Mouse (Mus musculus) intestine, embryonic 14.5 days (tissue): ENCODE measurements around the gene Fam161a. TPM values are rescaled to one million over a fixed set of nuclear protein-coding genes. Genes with fewer than 3 reads are reported as not detected.

Experiments used
- ATAC-seq: fragments of 200-750 bp; cut with Nextera tagmentation; replicated peaks from 2 replicates; pipeline ENCODE4 v1.8.0; 2017; ENCODE audit warnings: low read depth, moderate number of reproducible peaks, moderate TSS enrichment, moderate library complexity; ENCODE audit not compliant: low FRiP score, low TSS enrichment
- DNase-seq: peaks from one replicate; pipeline ENCODE4 v3.0.0-alpha.2; 2018; ENCODE audit warnings: low spot score
- H3K27ac ChIP-seq: fragments of 300-500 bp; sonication (generic); 2 replicates; pipeline ENCODE4 v1.5.1; 2014; ENCODE audit warnings: low read depth, mild to moderate bottlenecking, control low read depth
- H3K27me3 ChIP-seq: fragments of 300-500 bp; sonication (generic); replicated peaks from 2 replicates; pipeline ENCODE4 v1.6.1; 2014; ENCODE audit warnings: low read length, control low read depth; ENCODE audit not compliant: control insufficient read depth, insufficient read depth
- H3K36me3 ChIP-seq: fragments of 300-500 bp; sonication (generic); 2 replicates; pipeline ENCODE4 v1.6.1; 2014; ENCODE audit warnings: low read length, control low read depth; ENCODE audit not compliant: control insufficient read depth, insufficient read depth
- H3K4me1 ChIP-seq: fragments of 300-500 bp; sonication (generic); replicated peaks from 2 replicates; pipeline ENCODE4 v1.6.1; 2014; ENCODE audit warnings: low read length, control low read depth, mixed read lengths; ENCODE audit not compliant: control insufficient read depth, insufficient read depth
- H3K4me2 ChIP-seq: fragments of 300-500 bp; sonication (generic); 2 replicates; pipeline ENCODE4 v1.6.1; 2014; ENCODE audit warnings: low read length
- H3K4me3 ChIP-seq: fragments of 300-500 bp; sonication (generic); 2 replicates; pipeline ENCODE4 v1.5.1; 2014; ENCODE audit warnings: low read depth, low read length, control low read depth, mixed read lengths
- H3K9ac ChIP-seq: fragments of 300-500 bp; sonication (generic); 2 replicates; pipeline ENCODE4 v1.6.1; 2014; ENCODE audit warnings: mild to moderate bottlenecking, low read length
- H3K9me3 ChIP-seq: fragments of 300-500 bp; sonication (generic); 2 replicates; pipeline ENCODE4 v1.6.1; 2016; ENCODE audit warnings: low read length, control low read depth; ENCODE audit not compliant: control insufficient read depth
- WGBS: fragments of 180-500 bp; shearing (Covaris S2); extraction: QIAGEN DNeasy Blood & Tissue Kit; methylation state at CpG from one replicate; pipeline ENCODE4 v1.1.7; 2014; 5-methylcytosine and 5-hydroxymethylcytosine counted together
- polyA plus RNA-seq: library from polyadenylated mRNA; unstranded; fragments of >200 nt; fragmentation: Nextera tagmentation; extraction: Ambion mirVana; gene quantifications from 2 replicates; pipeline ENCODE4 v1.2.1, GENCODE M21; 2014

The Fam161a gene
- polyA plus RNA-seq, 1 experiment from 2014 or later: 1.6 TPM

- Histone ChIP-seq H3K4me1 (no peaks in the 10 kb centered on the region), H3K36me3 (peaks cover 99% of the 10 kb centered on the region), H3K27ac (no peak overlapping the region), H3K9me3 (no peaks in the 10 kb centered on the region), H3K27me3 (no peaks in the 10 kb centered on the region), H3K9ac (no peak overlapping the region), H3K4me3 (no peak overlapping the region), H3K4me2 (no peak overlapping the region)
- ATAC-seq (no peak), DNase-seq (no peak)
- WGBS: 88% methylated on average over 1 of the region's 1 CpGs
Measured at GRCm38 (mm10) chr11:22998308-22998707, 9.0 kb upstream of the Fam161a start.

GRCm38 (mm10) chr11:23005276-23005675, 2.1 kb upstream of the Fam161a start:
- H3K27me3 ChIP-seq: no peaks in the 10 kb centered on the region
- H3K9me3 ChIP-seq: no peaks in the 10 kb centered on the region
- ATAC-seq: no peak
- H3K4me1 ChIP-seq: peaks cover 4% of the 10 kb centered on the region
- H3K36me3 ChIP-seq: peaks cover 48% of the 10 kb centered on the region
- no peak for DNase-seq
- WGBS: 97% methylated on average over 1 of the region's 1 CpGs
- no peak overlapping the region for H3K4me3 ChIP-seq
- H3K9ac ChIP-seq: no peak overlapping the region
- H3K4me2 ChIP-seq: no peak overlapping the region
- H3K27ac ChIP-seq: no peak overlapping the region

GRCm38 (mm10) chr11:23007166-23007480, 208 bp upstream of the Fam161a start:
- ATAC-seq: peak; percentile 36; the same call in 1 of the 2 replicates
- Histone ChIP-seq H3K9me3 (no peaks in the 10 kb centered on the region), H3K4me2 (peak overlapping the region; percentile 84), H3K9ac (peak overlapping the region; percentile 18; the same call in 1 of the 2 replicates), H3K36me3 (peaks cover 30% of the 10 kb centered on the region), H3K27ac (peak overlapping the region; percentile 25; the same call in 1 of the 2 replicates), H3K4me1 (peaks cover 4% of the 10 kb centered on the region), H3K4me3 (peak overlapping the region; percentile 69), H3K27me3 (no peaks in the 10 kb centered on the region)
- 3% methylated on average over 6 of the region's 6 CpGs for WGBS
- DNase-seq: no peak

GRCm38 (mm10) chr11:23008181-23008823, 971 bp downstream of the Fam161a start:
- Histone ChIP-seq H3K27ac (peak overlapping the region; percentile 84), H3K4me1 (peaks cover 4% of the 10 kb centered on the region), H3K4me3 (peak overlapping the region; percentile 69), H3K36me3 (peaks cover 18% of the 10 kb centered on the region), H3K27me3 (no peaks in the 10 kb centered on the region), H3K9ac (peak overlapping the region; percentile 71), H3K4me2 (peak overlapping the region; percentile 84), H3K9me3 (no peaks in the 10 kb centered on the region)
- under 1% methylated on average over 40 of the region's 40 CpGs for WGBS
- ATAC-seq (peak; percentile 93), DNase-seq (peak; percentile 87)

- Histone ChIP-seq H3K36me3 (peaks cover 13% of the 10 kb centered on the region), H3K27me3 (no peaks in the 10 kb centered on the region), H3K9me3 (no peaks in the 10 kb centered on the region), H3K27ac (no peak overlapping the region), H3K4me3 (peak overlapping the region; percentile 69), H3K9ac (peak overlapping the region; percentile 71; the same call in 1 of the 2 replicates), H3K4me2 (peak overlapping the region; percentile 84), H3K4me1 (peaks cover 4% of the 10 kb centered on the region)
- no peak for ATAC-seq
- WGBS: 26% methylated on average over 4 of the region's 4 CpGs
- DNase-seq: no peak
Measured at GRCm38 (mm10) chr11:23008824-23009200, 1.5 kb downstream of the Fam161a start.

GRCm38 (mm10) chr11:23013096-23013495, 5.8 kb downstream of the Fam161a start:
- whole genome bisulfite sequencing: 55% methylated on average over 1 of the region's 1 CpGs
- Histone ChIP-seq H3K4me1 (no peaks in the 10 kb centered on the region), H3K36me3 (no peaks in the 10 kb centered on the region), H3K9me3 (no peaks in the 10 kb centered on the region), H3K27ac (no peak overlapping the region), H3K27me3 (no peaks in the 10 kb centered on the region), H3K9ac (no peak overlapping the region), H3K4me3 (no peak overlapping the region), H3K4me2 (no peak overlapping the region)
- no peak for ATAC-seq
- DNase-seq: no peak

GRCm38 (mm10) chr11:23013580-23014294, 6.4 kb downstream of the Fam161a start:
- ATAC-seq: no peak
- Histone ChIP-seq H3K27me3 (no peaks in the 10 kb centered on the region), H3K4me3 (no peak overlapping the region), H3K4me2 (no peak overlapping the region), H3K9ac (no peak overlapping the region), H3K4me1 (no peaks in the 10 kb centered on the region), H3K36me3 (no peaks in the 10 kb centered on the region), H3K9me3 (no peaks in the 10 kb centered on the region), H3K27ac (no peak overlapping the region)
- DNase-seq: no peak
- 87% methylated on average over 4 of the region's 4 CpGs for WGBS

- Histone ChIP-seq H3K4me2 (no peak overlapping the region), H3K4me1 (no peaks in the 10 kb centered on the region), H3K36me3 (no peaks in the 10 kb centered on the region), H3K4me3 (no peak overlapping the region), H3K27me3 (no peaks in the 10 kb centered on the region), H3K9me3 (no peaks in the 10 kb centered on the region), H3K27ac (no peak overlapping the region), H3K9ac (no peak overlapping the region)
- 82% methylated on average over 6 of the region's 6 CpGs for WGBS
- ATAC-seq (no peak), DNase-seq (no peak)
Measured at GRCm38 (mm10) chr11:23014996-23015395, 7.7 kb downstream of the Fam161a start.

- Histone ChIP-seq H3K4me1 (no peaks in the 10 kb centered on the region), H3K9me3 (no peaks in the 10 kb centered on the region), H3K4me2 (no peak overlapping the region), H3K27ac (no peak overlapping the region), H3K36me3 (no peaks in the 10 kb centered on the region), H3K4me3 (no peak overlapping the region), H3K27me3 (no peaks in the 10 kb centered on the region), H3K9ac (no peak overlapping the region)
- DNase-seq (no peak), ATAC-seq (no peak)
- WGBS: 85% methylated on average over 4 of the region's 4 CpGs
Measured at GRCm38 (mm10) chr11:23017943-23018342, 10.6 kb downstream of the Fam161a start.
